Mouse (Mus musculus): ENCODE measurements around the gene Sema3e.

DNA sequence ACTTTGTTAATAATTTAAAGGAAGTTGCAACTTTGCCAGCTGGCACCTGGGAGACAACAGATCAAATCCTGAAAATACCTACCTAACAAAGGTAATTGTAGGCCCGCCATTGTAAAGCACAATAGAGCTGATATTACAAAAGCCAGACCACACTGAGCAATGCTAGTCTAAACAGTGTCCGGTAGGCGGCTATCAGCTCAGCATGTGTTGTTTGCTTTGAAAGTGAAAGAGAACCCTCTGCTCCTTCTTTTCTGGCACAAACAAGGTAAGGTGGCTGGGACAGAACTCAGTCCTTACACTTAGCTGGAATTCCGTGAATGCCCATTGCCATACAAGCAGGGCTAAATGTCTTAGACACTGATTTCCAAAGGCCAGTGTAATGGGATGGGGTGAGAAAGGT, 7.0 kb downstream of the Sema3e start:
- TF ChIP-seq ZC3H11A (IDR thresholded peaks at IDR 0.05; ENCODE audit: low read depth, low read length) (no peak), MXI1 (IDR thresholded peaks at IDR 0.05; ENCODE audit: low read depth, low read length) (no peak)

Measured in CH12.LX (cell line).